Mouse (Mus musculus) leukemia stem cell, adult 10-12 weeks (primary cell): ENCODE measurements around the gene Rab2b. TPM values are rescaled to one million over a fixed set of nuclear protein-coding genes. Genes with fewer than 3 reads are reported as not detected.

Experiments used
- polyA plus RNA-seq: library from polyadenylated mRNA; stranded (reverse); fragments of >175 nt; gene quantifications from 2 replicates; pipeline ENCODE4 v1.2.3, GENCODE M21; 2012; ENCODE audit warnings: low replicate concordance

The Rab2b gene
- 0.17 and 0.73 TPM in 2 replicates for polyA plus RNA-seq

GRCm38 (mm10) chr14:52278932-52279746 lies at the start of gene Rab2b, which contains the start of gene Tox4:
Gene Rab2b, minus strand, starts transcription at chr14:52279545.
Gene Tox4, plus strand, starts transcription at chr14:52279146.

GRCm38 (mm10) chr14:52327910-52328812 lies 48.8 kb upstream of the Rab2b start, which contains the start of gene Sall2:
Gene Sall2, minus strand, starts transcription at chr14:52328762.

GRCm38 (mm10) chr14:52304644-52305271 lies 25.4 kb upstream of the Rab2b start, which contains the start of gene Mettl3:
Gene Mettl3, minus strand, starts transcription at chr14:52305128.

GRCm38 (mm10) chr14:52257484-52258213 lies 21.7 kb downstream of the Rab2b start, which contains the start of gene Chd8:
Gene Chd8, minus strand, starts transcription at chr14:52257780.

Other genes with a start within 250 kb of the Rab2b start
- gene Olfr221, start 237.1 kb downstream of the Rab2b start, polyA plus RNA-seq, result not detected in 2 replicates
- 8.3 and 14.3 TPM in 2 replicates for gene Hnrnpc, start 175.5 kb downstream of the Rab2b start, polyA plus RNA-seq
- gene Rpgrip1, start 168.8 kb downstream of the Rab2b start, polyA plus RNA-seq, result 0.23 and 0.32 TPM in 2 replicates
- 7.6 and 27.2 TPM in 2 replicates for gene Supt16, start 82.1 kb downstream of the Rab2b start, polyA plus RNA-seq
- 5.9 and 16.9 TPM in 2 replicates for gene Chd8, start 21.8 kb downstream of the Rab2b start, polyA plus RNA-seq
- gene Tox4, start 399 bp downstream of the Rab2b start, polyA plus RNA-seq, result 12.4 and 22.4 TPM in 2 replicates
- gene Mettl3, start 25.6 kb upstream of the Rab2b start, polyA plus RNA-seq, result 2.8 and 8.4 TPM in 2 replicates
- 0.51 and 0.54 TPM in 2 replicates for gene Sall2, start 49.2 kb upstream of the Rab2b start, polyA plus RNA-seq
- not detected in 2 replicates for gene Olfr1513, start 76.9 kb upstream of the Rab2b start, polyA plus RNA-seq
- not detected in 2 replicates for gene Olfr1512, start 99.6 kb upstream of the Rab2b start, polyA plus RNA-seq
- gene Olfr1511, start 117.8 kb upstream of the Rab2b start, polyA plus RNA-seq, result not detected in 2 replicates
- gene Olfr1510, start 134.8 kb upstream of the Rab2b start, polyA plus RNA-seq, result not detected in 2 replicates
- gene Olfr1509, start 163.4 kb upstream of the Rab2b start, polyA plus RNA-seq, result not detected in 2 replicates
- not detected in 2 replicates for gene Olfr1508, start 187.9 kb upstream of the Rab2b start, polyA plus RNA-seq
- not detected in 2 replicates for gene Olfr1507, start 216.2 kb upstream of the Rab2b start, polyA plus RNA-seq